Mouse (Mus musculus) embryonic stem cell, embryonic (primary cell): ENCODE results near the gene Gm20388.

ENCODE experiments used
- CTCF ChIA-PET, 4 experiments: fragments of 300-600 bp in 2 of 4; fragments of 350-600 bp in 2 of 4; sonication (Branson Sonifier 250); formaldehyde crosslinking; loops; one replicate each; lab custom pipeline; 2022; ENCODE audit warnings: inconsistent platforms in 2 of 4; lab: Charles Lee
- POLR2A ChIA-PET, 4 experiments: fragments of 300-600 bp in 2 of 4; fragments of 350-600 bp in 2 of 4; sonication (Branson Sonifier 250); formaldehyde crosslinking; loops; one replicate each; lab custom pipeline; 2022; ENCODE audit warnings: antibody characterized with exemption in 4 of 4, inconsistent platforms in 1 of 4; lab: Charles Lee

Gm20388 gene

DNA sequence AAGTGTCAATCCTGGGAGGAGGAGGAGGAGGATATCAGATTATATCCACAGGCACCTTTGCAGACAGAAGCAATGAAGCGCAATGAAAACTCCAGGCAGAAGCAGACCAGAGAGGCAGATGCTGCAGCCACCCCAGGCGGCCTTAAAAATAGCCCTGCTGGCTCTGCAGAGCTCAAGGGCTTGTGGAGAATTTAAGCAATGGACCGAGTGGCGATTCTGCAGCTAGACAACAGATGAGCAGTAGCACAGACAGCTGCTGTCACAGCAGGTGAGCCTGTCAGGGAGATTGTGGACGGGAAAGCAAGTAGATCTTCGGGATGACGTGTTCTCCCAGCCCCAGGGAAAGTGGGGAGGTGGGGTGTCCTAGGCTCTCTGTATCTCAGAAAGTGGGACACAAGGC lies 2120.3 kb downstream of the Gm20388 start:
- ChIA-PET CTCF (interaction anchor here in 1 of 4 experiments (1.0 kb wide), 1 partner anchor 53 kb away, joined by 3 read pairs; no protein-coding TSS in a partner anchor), POLR2A (interaction anchor here in 1 of 4 experiments (0.9 kb wide), 1 partner anchor 333 kb away, joined by 4 read pairs; no protein-coding TSS in a partner anchor)

DNA sequence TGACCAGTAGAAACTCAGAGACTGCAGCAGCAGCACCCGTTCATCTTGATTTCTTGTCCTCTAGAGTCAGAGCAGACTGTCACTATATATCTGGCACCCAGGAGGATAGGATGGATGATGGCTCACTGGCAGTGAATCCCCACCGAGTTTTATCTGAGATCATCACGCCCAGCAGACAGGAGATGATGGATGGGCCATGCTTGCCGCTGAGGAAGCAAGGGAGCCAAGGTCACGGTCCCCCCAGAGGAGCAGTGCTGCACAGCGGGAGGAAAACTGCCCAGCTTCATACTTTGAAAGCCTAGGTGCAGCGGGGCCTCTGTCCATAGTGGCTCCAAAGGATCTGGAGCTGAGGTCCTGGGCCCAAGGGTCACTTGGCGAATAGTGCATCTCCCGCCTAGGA lies 2122.1 kb downstream of the Gm20388 start:
- ChIA-PET POLR2A (interaction anchor here in 1 of 4 experiments (0.5 to 1.1 kb wide), 2 partner anchors 49 to 136 kb away, joined by 3 read pairs; no protein-coding TSS in a partner anchor), CTCF (interaction anchor here in 1 of 4 experiments (1.1 kb wide), 1 partner anchor 55 kb away, joined by 3 read pairs; no protein-coding TSS in a partner anchor)

DNA sequence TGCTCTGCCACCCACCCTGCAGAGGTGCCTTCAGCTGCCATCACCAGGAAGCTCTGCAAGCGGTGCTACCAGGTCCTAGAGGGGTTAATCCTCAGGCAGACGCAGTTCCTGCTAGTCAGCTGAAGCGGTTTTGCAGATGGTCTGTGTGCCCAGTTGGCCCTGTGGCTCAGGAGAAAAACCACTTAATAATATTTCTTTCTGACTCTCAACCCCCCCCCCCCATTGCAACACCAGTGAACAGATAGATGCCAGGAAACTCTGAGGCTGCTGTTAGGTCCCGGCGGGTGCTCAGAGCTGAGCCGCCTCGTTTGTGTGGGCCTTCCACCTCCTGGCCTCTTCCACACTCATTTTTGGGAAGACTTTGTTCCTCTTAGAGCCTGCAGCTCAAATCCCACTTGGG lies 2124.9 kb downstream of the Gm20388 start:
- CTCF ChIA-PET = interaction anchor here (0.6 to 1.9 kb wide), 13 partner anchors 10 to 841 kb away, joined by 3 to 14 read pairs (median 4); no protein-coding TSS in a partner anchor

DNA sequence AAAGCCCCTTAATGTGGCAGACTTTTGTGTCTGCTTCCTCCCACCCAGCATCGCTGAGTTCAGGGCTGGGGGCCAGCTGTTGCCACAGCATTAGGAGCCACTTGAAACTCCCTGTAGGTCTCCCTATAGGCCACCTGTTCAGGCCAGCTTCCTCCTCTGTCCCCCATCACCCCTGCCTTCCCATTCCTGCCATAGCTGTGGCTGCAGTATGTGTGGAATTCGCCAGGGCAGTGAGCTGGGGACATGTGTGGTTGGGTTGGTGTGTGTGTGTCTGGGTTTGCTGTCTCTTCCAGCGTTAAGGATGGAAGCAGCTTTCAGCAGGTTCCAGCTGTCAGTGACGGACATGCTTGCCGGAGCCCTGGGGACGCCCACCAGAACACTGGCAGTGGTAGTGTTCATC lies 2125.7 kb downstream of the Gm20388 start:
- CTCF ChIA-PET = interaction anchor here in 3 of 4 experiments (0.5 to 1.9 kb wide), 6 partner anchors 20 to 186 kb away, joined by 3 to 6 read pairs (median 4); no protein-coding TSS in a partner anchor
- POLR2A ChIA-PET = interaction anchor here in 2 of 4 experiments (1.2 to 2.9 kb wide), 5 partner anchors 7 to 233 kb away, joined by 3 to 11 read pairs (median 4); no protein-coding TSS in a partner anchor

More for the DNA sequence above, 2124.9 kb downstream of the Gm20388 start:
- POLR2A ChIA-PET = interaction anchor here in 2 of 4 experiments (0.7 to 1.2 kb wide), 2 partner anchors 227 to 234 kb away, joined by 3 to 4 read pairs; no protein-coding TSS in a partner anchor

DNA sequence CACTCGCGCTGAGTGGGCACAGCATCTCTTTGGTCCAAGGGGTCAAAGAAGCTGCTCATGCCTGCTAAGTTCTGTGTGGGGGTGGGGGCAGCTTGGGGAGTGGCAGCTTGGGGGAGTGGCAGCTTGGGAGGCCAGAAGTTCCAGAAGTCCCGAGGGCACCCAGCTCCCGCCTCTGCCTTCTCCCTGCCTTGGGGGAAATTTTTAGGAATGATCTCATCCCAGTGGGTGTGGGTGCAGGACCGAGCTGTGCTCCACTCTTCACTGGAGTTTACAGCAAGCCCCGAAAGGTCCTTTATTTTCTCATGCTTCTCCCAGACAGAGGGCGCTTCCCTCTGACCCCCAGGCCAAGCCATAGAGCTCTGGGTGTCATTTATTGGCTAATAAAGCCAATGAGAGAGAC lies 2126.6 kb downstream of the Gm20388 start:
- CTCF ChIA-PET = interaction anchor here in 1 of 4 experiments (1.1 kb wide), 1 partner anchor 10 kb away, joined by 4 read pairs; no protein-coding TSS in a partner anchor
- POLR2A ChIA-PET = interaction anchor here in 2 of 4 experiments (1.2 to 2.9 kb wide), 4 partner anchors 8 to 187 kb away, joined by 3 to 11 read pairs (median 4); no protein-coding TSS in a partner anchor

DNA sequence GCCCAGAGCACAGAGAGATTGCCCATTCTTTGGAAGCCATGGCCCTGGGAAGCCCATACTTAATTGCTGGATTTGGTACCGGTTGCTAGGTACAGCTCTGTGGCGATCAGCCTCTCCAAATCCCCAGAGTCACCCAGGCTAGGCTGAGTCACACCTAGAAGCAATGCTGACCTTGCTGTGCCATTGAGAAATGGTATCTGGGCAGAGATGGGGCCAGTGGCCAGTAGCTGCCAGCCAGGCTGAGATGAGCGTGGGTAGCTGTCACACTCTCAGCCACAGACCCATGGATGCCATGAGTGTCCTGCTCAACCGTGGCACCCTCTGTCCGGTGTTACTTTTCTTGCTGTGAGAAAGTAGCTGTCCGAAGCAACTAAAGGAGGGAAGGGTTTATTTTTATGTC lies 2127.4 kb downstream of the Gm20388 start:
- ChIA-PET POLR2A (interaction anchor here in 2 of 4 experiments (1.5 to 2.9 kb wide), 2 partner anchors 9 to 11 kb away, joined by 3 to 11 read pairs; no protein-coding TSS in a partner anchor), CTCF (interaction anchor here in 2 of 4 experiments (0.6 to 1.1 kb wide), 2 partner anchors 9 to 36 kb away, joined by 3 to 4 read pairs; no protein-coding TSS in a partner anchor)

DNA sequence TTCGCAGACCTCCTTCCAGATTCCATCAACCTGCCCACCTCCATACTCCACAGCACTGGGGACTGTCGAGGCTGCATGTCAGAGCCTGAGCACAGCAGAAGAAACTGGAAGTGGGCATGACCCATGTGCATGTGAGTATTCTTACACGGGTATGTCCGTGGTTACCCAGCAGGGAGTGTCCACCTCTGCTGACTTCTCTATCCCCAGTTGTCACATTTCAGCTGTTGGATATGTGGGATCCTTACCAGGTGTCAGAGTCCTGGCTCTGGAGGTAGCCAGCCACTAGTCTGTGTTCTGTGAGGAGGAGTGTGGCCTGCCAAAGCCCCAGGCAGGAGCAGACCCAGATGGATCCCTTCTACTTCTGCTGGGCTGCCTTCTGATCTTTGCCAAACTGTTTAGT lies 2128.8 kb downstream of the Gm20388 start:
- POLR2A ChIA-PET = interaction anchor here in 1 of 4 experiments (2.9 kb wide), 1 partner anchor 10 kb away, joined by 11 read pairs; no protein-coding TSS in a partner anchor

DNA sequence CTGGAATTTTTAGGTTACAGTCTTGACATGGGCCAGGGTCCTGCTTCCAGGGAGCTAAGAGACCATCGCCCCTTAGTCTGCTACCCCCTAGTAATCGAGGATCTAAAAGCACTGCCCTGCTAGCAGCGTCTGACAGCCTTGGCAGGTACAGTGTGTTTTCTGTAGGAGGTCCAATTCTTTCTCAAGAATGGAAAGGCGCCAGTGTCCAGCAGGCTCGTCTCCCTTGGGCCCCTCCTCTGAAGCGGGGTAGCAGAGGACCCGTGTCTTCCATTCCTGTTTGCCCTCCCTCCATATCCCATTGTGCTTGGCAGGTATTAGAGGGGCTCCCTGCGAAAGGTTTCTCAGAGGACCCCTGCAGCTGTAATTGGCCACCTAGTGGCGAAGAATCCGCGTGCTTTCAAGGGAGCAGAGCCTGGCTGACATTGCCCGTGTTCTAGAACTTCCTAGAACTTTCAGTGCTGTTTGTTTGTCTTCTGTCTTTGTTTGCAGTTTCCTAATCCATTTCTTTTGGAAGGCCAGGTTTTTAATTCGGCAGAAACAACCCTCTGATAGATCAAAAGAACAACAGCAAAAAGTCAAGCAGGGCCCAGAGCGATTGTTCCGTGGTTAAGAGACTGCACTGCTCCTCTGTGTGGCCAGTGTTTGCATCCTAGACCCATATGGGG lies 2136.7 kb downstream of the Gm20388 start:
- CTCF ChIA-PET = interaction anchor here in 1 of 4 experiments (0.6 to 1.2 kb wide), 4 partner anchors 10 to 114 kb away, joined by 3 to 4 read pairs (median 3); no protein-coding TSS in a partner anchor

More for the DNA sequence above, 2128.8 kb downstream of the Gm20388 start:
- CTCF ChIA-PET = no interaction called here

DNA sequence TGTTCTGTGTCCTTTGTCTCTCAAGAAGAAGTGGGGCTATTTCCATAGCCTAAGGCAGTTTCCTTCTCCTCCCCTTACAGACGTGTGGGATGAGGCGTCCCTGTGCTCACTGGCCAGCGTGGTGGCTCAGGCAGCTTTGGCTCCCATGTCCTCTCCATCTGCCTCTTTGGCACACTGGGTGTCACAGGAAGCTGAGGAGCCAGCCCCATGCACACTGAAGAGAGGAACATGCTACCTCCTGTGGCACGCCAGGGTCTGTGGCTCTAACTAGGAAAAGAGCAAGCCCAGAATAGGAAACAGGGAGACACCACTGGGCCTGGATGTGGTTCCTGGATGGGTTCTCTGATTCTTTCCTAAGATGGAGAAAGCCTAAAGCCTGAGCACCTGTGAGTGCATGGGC lies 2138.6 kb downstream of the Gm20388 start:
- POLR2A ChIA-PET = interaction anchor here in 1 of 4 experiments (1.1 kb wide), 1 partner anchor 43 kb away, joined by 3 read pairs; no protein-coding TSS in a partner anchor

More for the DNA sequence above, 2136.7 kb downstream of the Gm20388 start:
- POLR2A ChIA-PET = no interaction called here

DNA sequence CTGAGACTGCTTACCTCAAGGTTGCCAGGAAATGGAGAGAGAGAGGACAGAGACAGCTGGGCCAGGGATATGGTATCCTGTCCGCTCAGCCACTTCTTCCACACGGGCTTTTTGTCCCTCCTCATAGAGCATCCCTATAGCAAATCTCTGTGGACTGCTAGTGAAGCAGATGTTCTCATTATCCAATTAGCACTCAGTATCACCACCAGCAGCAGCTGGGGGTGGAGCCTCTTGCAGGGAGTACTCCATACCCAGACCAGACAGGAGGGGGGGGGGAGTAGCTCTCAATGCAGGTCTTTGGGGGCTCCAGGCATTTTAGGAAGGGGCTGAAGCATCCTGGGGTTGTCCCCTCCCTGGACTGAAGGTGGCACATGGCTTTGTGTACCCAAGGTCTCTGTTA lies 2139.3 kb downstream of the Gm20388 start:
- CTCF ChIA-PET = interaction anchor here in 1 of 4 experiments (0.8 kb wide), 1 partner anchor 170 kb away, joined by 3 read pairs; no protein-coding TSS in a partner anchor

More for the DNA sequence above, 2138.6 kb downstream of the Gm20388 start:
- CTCF ChIA-PET = interaction anchor here in 1 of 4 experiments (0.8 kb wide), 1 partner anchor 171 kb away, joined by 3 read pairs; no protein-coding TSS in a partner anchor

DNA sequence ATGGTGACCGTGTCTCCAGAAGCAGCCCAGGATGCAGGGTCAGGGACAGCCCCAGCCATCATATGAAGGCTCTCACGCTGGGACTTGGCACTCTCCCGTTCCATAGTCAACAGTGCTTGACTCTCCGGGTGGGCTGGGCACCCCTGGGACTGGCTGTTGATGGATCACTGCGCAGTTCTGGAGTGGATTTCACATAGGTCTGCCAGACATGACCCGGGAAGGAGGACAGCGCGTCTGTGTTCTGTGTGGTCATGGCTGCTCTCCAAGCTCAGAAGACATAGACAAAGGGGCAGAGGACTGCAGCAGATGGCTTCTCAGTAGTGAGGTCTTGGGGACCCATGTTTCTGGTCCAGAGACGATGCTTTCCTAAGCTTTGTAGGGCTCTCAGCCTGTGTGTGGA lies 2140.0 kb downstream of the Gm20388 start:
- CTCF ChIA-PET = no interaction called here

More for the DNA sequence above, 2139.3 kb downstream of the Gm20388 start:
- POLR2A ChIA-PET = interaction anchor here in 1 of 4 experiments (0.6 to 1.1 kb wide), 3 partner anchors 9 to 44 kb away, joined by 3 read pairs; no protein-coding TSS in a partner anchor

DNA sequence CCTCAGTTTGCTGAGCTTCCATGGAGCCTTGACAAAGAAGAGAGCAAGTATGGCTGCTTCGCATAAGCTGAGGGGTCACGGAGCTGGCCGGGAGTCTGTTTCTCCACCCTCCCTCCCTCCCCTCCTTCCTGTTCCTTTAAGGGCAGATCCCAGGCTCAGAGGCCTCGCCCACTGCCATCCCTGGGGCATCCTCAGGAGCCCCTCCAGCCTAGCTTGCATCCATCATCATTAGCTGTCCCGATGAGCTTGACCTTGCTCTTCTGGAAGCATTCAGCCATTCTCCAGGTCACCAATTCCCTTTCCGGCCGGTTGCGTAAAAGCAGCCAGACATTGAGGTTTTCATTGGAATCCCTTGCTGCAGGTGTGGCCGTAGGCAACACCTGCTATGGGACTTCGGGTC lies 2144.7 kb downstream of the Gm20388 start:
- ChIA-PET CTCF (interaction anchor here in 3 of 4 experiments (0.6 to 1.2 kb wide), 4 partner anchors 84 to 1869 kb away, joined by 3 to 5 read pairs (median 3); no protein-coding TSS in a partner anchor), POLR2A (interaction anchor here in 3 of 4 experiments (0.6 to 1.6 kb wide), 10 partner anchors 9 to 205 kb away, joined by 3 to 7 read pairs (median 4); no protein-coding TSS in a partner anchor)

More for the DNA sequence above, 2140.0 kb downstream of the Gm20388 start:
- POLR2A ChIA-PET = interaction anchor here in 1 of 4 experiments (0.6 to 1.0 kb wide), 2 partner anchors 8 to 27 kb away, joined by 3 read pairs; no protein-coding TSS in a partner anchor

DNA sequence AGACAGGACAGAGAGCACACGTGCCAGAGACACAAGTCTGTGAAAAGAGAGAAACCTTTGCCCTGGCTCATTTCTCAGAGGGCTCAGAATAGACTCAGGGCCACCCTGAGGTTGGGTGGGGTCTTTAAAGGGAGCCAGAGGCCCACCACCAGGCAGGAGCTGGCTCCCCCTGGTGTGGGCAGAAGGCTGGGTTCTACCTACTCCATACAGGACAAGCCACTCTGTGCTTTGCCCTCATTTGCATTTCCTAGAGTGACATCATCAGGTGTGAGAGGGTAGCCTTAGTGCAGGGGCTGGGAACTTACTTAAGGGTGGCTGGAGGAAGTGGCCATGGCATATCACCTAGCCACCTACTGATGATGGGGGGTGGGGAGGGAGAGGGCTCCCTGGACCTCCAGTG lies 2145.5 kb downstream of the Gm20388 start:
- ChIA-PET CTCF (interaction anchor here (0.7 to 1.4 kb wide), 5 partner anchors 78 to 841 kb away, joined by 3 to 4 read pairs (median 3); no protein-coding TSS in a partner anchor), POLR2A (interaction anchor here in 3 of 4 experiments (0.9 to 1.6 kb wide), 9 partner anchors 10 to 206 kb away, joined by 3 to 7 read pairs (median 4); no protein-coding TSS in a partner anchor)

DNA sequence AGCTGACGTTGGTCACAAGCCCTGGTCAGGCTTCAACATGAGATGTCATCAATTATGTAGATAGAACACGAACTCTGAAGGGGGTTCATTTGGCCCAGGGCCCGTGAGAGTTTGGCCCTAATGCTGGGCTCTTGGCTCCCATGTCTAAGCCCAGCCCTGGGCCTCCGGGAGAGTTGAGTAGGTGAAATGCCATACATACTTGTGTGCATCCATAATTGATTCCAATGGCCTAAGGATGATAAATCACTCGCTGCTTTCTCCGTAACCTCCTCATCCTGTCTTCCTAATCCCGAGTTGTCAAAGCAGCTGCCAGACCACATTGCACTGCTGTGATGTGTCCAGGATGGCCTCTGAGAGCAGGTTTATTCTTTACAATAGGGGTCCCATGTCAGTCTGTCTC lies 2146.2 kb downstream of the Gm20388 start:
- CTCF ChIA-PET = interaction anchor here in 2 of 4 experiments (0.5 to 1.4 kb wide), 3 partner anchors 21 to 131 kb away, joined by 3 to 6 read pairs (median 4); no protein-coding TSS in a partner anchor
- POLR2A ChIA-PET = interaction anchor here in 2 of 4 experiments (1.2 to 1.3 kb wide), 2 partner anchors 13 to 159 kb away, joined by 3 read pairs; no protein-coding TSS in a partner anchor

DNA sequence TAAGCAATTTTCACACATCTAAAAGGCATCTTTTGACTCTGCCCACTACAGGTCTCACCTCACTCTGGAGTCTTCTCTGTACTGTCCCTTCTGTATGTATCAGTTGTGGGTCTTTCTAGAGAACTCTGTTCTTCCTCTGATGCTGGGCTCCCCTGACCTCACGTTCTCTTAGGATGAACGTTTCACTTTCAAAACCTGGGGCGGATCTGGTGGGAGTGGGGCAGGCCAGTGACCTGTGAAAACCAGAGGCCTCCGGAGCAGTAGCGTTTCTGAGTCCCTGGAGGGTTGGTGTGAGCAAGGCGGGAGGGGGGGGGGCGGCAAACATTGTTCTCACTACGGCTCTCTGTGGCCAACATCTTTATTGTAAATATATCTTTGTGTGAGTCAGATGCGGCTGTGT lies 2147.9 kb downstream of the Gm20388 start:
- ChIA-PET POLR2A (interaction anchor here in 2 of 4 experiments (0.6 to 1.2 kb wide), 3 partner anchors 8 to 223 kb away, joined by 3 to 5 read pairs (median 3); no protein-coding TSS in a partner anchor), CTCF (interaction anchor here in 2 of 4 experiments (0.7 to 1.0 kb wide), 2 partner anchors 14 to 172 kb away, joined by 3 to 5 read pairs; no protein-coding TSS in a partner anchor)

DNA sequence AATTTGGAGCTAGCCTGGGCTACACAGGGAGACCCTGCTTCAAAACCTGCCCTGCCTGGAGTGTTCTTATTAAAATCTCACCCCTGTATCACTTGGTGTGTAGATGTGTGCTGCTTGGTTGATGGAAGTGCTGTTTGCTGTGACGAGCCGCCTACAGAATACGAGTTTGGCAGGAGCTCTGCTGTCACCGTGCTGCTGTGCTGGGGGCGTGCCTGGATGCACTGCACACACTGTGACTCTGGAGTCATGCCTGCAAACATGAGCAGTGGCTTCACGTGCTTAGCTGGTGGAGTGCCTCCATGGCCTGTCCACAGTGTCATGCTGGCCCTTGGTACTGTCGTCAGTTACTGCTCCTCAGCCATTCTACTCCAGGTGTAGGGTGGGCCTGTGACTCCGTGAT lies 2148.3 kb downstream of the Gm20388 start:
- CTCF ChIA-PET = interaction anchor here in 2 of 4 experiments (0.7 to 1.0 kb wide), 2 partner anchors 13 to 172 kb away, joined by 3 to 5 read pairs; no protein-coding TSS in a partner anchor
- POLR2A ChIA-PET = interaction anchor here in 2 of 4 experiments (0.6 to 1.2 kb wide), 3 partner anchors 9 to 223 kb away, joined by 3 to 5 read pairs (median 3); no protein-coding TSS in a partner anchor

DNA sequence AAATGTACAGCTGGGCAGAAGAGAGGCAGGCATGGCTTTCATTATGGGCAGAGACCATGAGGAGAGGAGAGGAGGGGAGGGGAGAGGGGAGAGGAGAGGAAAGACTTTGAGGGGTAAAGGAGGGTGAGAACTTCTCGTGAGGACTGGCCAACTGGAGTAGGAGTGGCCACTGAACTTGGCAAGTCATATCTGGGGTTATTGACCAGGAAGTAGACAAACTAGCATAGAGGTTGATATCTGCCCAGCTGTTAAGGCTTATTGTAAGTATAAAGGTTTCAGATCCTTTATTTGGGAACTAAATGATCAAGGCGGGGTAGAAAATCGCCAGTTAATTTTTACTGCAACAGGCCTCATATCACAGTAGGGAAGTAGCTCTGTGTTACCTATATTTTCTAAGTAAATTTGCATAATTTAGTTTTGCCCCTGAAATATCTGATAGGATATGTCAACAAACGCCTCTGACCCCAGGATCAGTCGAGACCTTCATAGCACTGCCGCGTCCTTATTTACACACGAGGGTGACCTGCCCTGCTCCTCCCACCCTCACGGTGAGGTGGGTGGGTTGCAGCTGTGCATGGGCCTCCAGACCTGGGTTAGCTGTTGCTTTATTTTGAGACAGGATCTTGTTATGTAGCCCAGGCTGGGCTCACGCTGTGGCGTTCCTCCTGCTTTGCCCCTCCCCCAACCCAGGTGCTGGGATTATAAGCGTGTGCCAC lies 2152.0 kb downstream of the Gm20388 start:
- POLR2A ChIA-PET = interaction anchor here in 1 of 4 experiments (0.6 kb wide), 1 partner anchor 1115 kb away, joined by 3 read pairs; no protein-coding TSS in a partner anchor
- CTCF ChIA-PET = no interaction called here
